Mouse (Mus musculus) liver, embryonic 14.5 days (tissue): Measurements from ENCODE around the gene Cdc42ep5. TPM values are rescaled to one million over a fixed set of nuclear protein-coding genes. Genes with fewer than 3 reads are reported as not detected.

Experiments
- ATAC-seq: fragments of 200-750 bp; cut with Nextera tagmentation; 2 replicates; pipeline ENCODE4 v1.8.0; 2017; ENCODE audit warnings: moderate number of reproducible peaks, mild to moderate bottlenecking, moderate library complexity; ENCODE audit not compliant: insufficient read depth
- DNase-seq, 3 experiments: peaks; one replicate each; pipeline ENCODE4 v3.0.0-alpha.2; 2012 to 2013; ENCODE audit warnings: low read depth in 3 of 3, low spot score in 3 of 3
- H3K27ac ChIP-seq: fragments of 300-500 bp; sonication (generic); 2 replicates; pipeline ENCODE4 v1.5.1; 2014; ENCODE audit warnings: moderate library complexity, mild to moderate bottlenecking, control low read depth, inconsistent platforms
- H3K27me3 ChIP-seq: fragments of 300-500 bp; sonication (generic); 2 replicates; pipeline ENCODE4 v1.6.1; 2014; ENCODE audit warnings: mild to moderate bottlenecking, low read length, moderate library complexity; ENCODE audit not compliant: control insufficient read depth, insufficient read depth
- H3K36me3 ChIP-seq: fragments of 300-500 bp; sonication (generic); replicated peaks from 2 replicates; pipeline ENCODE4 v1.6.1; 2014; ENCODE audit warnings: low read depth; ENCODE audit not compliant: control insufficient read depth, insufficient read depth
- H3K4me1 ChIP-seq, 2 experiments: fragments of 200-500 bp in 1 of 2; fragments of 300-500 bp in 1 of 2; sonication (generic) in 1 of 2; replicated peaks; 2 replicates each; pipeline ENCODE4 v1.6.1; 2012 to 2014; ENCODE audit warnings: antibody characterized with exemption in 1 of 2, inconsistent platforms in 1 of 2, low read length in 1 of 2; ENCODE audit not compliant: control insufficient read depth in 2 of 2, insufficient read depth in 2 of 2
- H3K4me2 ChIP-seq: fragments of 300-500 bp; sonication (generic); 2 replicates; pipeline ENCODE4 v1.6.1; 2014; ENCODE audit warnings: low read depth, mild to moderate bottlenecking, control low read depth, moderate library complexity
- H3K4me3 ChIP-seq, 2 experiments: fragments of 200-500 bp in 1 of 2; fragments of 300-500 bp in 1 of 2; sonication (generic) in 1 of 2; 2 replicates each; pipeline ENCODE4 v1.5.1; 2012 to 2014; ENCODE audit warnings: low read depth in 2 of 2, low read length in 2 of 2, mild to moderate bottlenecking in 2 of 2, control low read depth in 1 of 2, inconsistent platforms in 1 of 2, moderate library complexity in 1 of 2; ENCODE audit not compliant: insufficient read depth in 1 of 2
- H3K9ac ChIP-seq: fragments of 300-500 bp; sonication (generic); replicated peaks from 2 replicates; pipeline ENCODE4 v1.6.1; 2014; ENCODE audit warnings: mild to moderate bottlenecking, control low read depth, moderate library complexity
- H3K9me3 ChIP-seq: fragments of 300-500 bp; sonication (generic); 2 replicates; pipeline ENCODE4 v1.6.1; 2016; ENCODE audit warnings: low read length, mixed read lengths; ENCODE audit not compliant: control insufficient read depth
- CTCF ChIP-seq: IDR thresholded peaks from 2 replicates; pipeline ENCODE4 v1.5.1; 2016; ENCODE audit warnings: antibody characterized with exemption, low read depth, control low read depth
- EP300 ChIP-seq: IDR thresholded peaks from 2 replicates; pipeline ENCODE4 v1.6.1; 2016; ENCODE audit warnings: antibody characterized with exemption, low read depth
- WGBS: fragments of 180-500 bp; shearing (Covaris S2); extraction: QIAGEN DNeasy Blood & Tissue Kit; methylation state at CpG from one replicate; pipeline ENCODE4 v1.1.7; 2014; ENCODE audit not compliant: insufficient replicate concordance; 5-methylcytosine and 5-hydroxymethylcytosine counted together
- polyA plus RNA-seq, 2 experiments: library from polyadenylated mRNA; depleted of rRNA in 1 of 2; stranded (reverse) in 1 of 2; unstranded in 1 of 2; fragments of >200 nt; fragmentation: Nextera tagmentation in 1 of 2; extraction: Ambion mirVana in 1 of 2; gene quantifications; 2 replicates each; pipeline versions ENCODE4 v1.2.1 to v1.2.3; 2012 to 2014

Cdc42ep5 gene
- polyA plus RNA-seq, 2 experiments: 6.1 to 6.7 TPM

DNA sequence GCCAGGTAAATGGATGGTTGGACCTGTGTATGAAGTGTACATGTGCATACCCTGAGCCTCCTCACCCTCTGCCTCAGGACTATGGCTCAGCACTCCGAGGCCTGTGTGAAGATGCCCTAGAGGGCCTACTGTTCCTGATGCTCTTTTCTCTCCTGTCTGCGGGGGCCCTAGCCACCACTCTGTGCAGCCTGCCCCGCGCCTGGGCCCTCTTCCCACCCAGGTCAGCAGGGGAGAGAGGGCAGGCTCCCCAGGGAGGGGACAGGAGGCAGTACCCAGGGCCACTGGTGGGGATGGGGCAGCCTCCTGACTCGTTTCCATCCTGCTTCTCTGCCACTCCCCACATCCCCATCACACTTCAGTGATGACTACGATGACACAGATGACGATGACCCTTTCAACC lies 31.7 kb downstream of the Cdc42ep5 start:
- Histone ChIP-seq H3K9ac (no peak overlapping the region), H3K4me2 (no peak overlapping the region), H3K27ac (no peak overlapping the region), H3K36me3 (no peaks in the 10 kb centered on the region; the same call in 1 of the 2 replicates), H3K4me3 (no peak overlapping the region), H3K9me3 (no peaks in the 10 kb centered on the region), H3K27me3 (no peaks in the 10 kb centered on the region), H3K4me1 (peaks cover 4% of the 10 kb centered on the region in 2 experiments; a peak in 3 of 4 replicates)
- DNase-seq (no peak), ATAC-seq (no peak)
- TF ChIP-seq EP300: no peak
- no peak for TF ChIP-seq CTCF
- WGBS: 65% methylated on average over 7 of the region's 7 CpGs

DNA sequence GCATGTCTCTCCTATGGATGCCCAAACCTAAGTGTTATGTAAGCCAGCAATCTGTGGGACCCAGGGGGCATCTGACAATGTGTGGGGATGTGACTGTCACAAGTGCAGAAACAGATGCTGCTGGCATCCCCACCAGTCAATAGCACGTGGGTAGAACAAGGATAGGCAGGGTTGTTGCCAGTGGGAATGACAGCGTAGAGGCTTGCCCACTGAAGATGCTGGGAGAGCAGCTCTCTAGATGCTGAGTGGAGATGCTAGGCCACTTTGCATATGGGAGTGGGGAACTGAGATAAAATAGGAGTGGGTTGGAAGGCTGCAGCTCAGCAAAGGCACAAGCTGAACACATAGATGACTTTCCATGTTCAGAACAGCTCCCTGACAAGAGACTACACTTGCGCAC lies 32.1 kb downstream of the Cdc42ep5 start:
- Histone ChIP-seq H3K36me3 (no peaks in the 10 kb centered on the region), H3K4me3 (no peak overlapping the region), H3K4me1 (peaks cover 0 to under 1% of the 10 kb centered on the region in 2 experiments; a peak in 3 of 4 replicates), H3K9ac (no peak overlapping the region), H3K4me2 (no peak overlapping the region), H3K9me3 (no peaks in the 10 kb centered on the region), H3K27me3 (no peaks in the 10 kb centered on the region), H3K27ac (no peak overlapping the region)
- TF ChIP-seq CTCF (no peak), EP300 (no peak)
- whole genome bisulfite sequencing: 82% methylated on average over 3 of the region's 3 CpGs
- ATAC-seq: no peak
- no peak for DNase-seq

DNA sequence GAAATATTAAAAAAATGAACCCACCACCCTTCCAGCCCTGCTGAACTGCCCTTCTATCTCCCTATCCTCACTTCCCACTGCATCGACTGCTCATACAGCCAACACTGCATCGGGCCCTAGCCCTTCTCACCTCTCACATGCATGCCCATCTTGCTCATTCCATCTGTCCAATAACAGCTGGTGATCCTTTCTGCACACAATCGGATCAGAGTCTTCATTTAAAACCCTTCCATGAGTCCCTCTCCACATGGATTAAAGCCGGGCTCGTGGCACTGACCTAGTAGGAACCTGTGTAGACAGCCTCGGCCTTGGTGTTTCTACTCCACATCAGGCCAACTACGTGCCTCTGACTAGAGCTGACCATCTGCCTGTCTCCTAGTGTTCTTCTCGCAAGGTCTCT lies 32.7 kb downstream of the Cdc42ep5 start:
- no peak overlapping the region for H3K4me2 ChIP-seq
- no peaks in the 10 kb centered on the region for H3K9me3 ChIP-seq
- H3K4me3 ChIP-seq: no peak overlapping the region
- H3K36me3 ChIP-seq: no peaks in the 10 kb centered on the region
- H3K27ac ChIP-seq: no peak overlapping the region
- no peak overlapping the region for H3K9ac ChIP-seq
- 74% methylated on average over 8 of the region's 8 CpGs for WGBS
- DNase-seq (no peak), ATAC-seq (no peak)
- no peak for TF ChIP-seq EP300
- TF ChIP-seq CTCF: no peak
- H3K27me3 ChIP-seq: no peaks in the 10 kb centered on the region
- H3K4me1 ChIP-seq: no peaks in the 10 kb centered on the region; a peak in 2 of 4 replicates

DNA sequence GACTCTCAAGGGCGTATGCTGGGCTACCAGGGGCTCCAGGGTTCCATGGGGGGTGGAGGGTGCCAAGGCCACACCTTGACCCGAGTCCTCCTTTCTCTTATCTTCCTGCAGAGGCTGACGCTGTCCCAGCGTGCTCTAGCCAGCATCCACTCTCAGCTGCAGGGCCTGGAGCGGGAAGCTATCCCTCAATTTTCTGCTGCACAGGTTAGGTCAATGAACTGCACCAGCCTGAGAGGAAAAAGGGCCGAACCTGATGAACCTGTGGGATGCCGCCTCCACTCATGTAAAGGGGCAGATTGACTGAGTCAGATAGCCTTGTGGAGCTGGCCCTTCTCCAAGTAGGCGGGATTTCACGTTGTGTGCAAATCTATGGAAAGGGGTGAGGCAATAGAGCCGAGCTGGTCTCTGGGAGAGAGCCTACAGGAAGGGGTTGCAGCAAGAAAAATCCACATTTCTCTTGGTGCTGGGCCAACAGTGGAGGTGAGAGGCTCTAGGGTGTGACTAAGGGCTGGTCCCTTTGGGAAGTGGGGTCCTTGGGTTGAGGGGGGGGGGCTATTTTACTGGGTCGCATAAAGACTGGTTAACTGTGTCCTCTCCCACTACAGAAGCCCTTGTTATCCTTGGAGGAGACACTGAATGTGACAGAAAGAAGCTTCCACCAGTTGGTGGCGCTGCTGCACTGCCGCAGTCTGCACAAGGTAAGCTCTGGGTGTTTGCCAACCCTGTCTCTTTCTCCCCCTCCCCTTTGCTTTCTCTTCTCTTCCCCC lies 33.8 kb downstream of the Cdc42ep5 start:
- TF ChIP-seq CTCF: peak; percentile 94
- no peak for TF ChIP-seq EP300
- Histone ChIP-seq H3K36me3 (no peaks in the 10 kb centered on the region), H3K27ac (no peak overlapping the region), H3K4me3 (no peak overlapping the region), H3K9me3 (no peaks in the 10 kb centered on the region), H3K4me1 (no peaks in the 10 kb centered on the region; a peak in 2 of 4 replicates), H3K27me3 (no peaks in the 10 kb centered on the region), H3K9ac (no peak overlapping the region), H3K4me2 (no peak overlapping the region)
- WGBS: 27% methylated on average over 13 of the region's 13 CpGs
- DNase-seq: peak; percentile 58 to 67 (median 58)
- peak; percentile 66 for ATAC-seq

DNA sequence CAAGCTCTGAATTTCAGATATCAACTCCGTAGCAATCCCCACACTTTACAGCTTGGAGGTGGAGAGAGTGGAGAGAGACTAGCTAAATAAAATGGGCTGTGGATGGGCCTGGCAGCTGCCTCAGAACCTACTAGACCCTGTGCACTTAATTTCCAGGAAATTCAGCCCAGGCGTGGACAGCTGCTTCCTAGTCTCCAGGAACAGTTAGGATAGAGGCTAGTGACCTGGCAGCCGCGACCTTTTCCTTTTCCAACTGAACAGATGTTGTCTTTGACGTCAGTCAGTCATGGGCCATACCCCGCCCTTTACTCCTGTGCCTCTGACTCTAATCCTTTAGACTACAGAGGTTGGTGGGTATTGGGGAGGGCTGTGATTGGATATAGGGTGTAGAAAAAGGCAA lies 35.8 kb downstream of the Cdc42ep5 start:
- DNase-seq (no peak), ATAC-seq (no peak)

More for the DNA sequence above, 35.8 kb downstream of the Cdc42ep5 start:
- TF ChIP-seq EP300: no peak
- no peak for TF ChIP-seq CTCF
- no peak overlapping the region for H3K27ac ChIP-seq
- H3K9me3 ChIP-seq: no peaks in the 10 kb centered on the region
- no peaks in the 10 kb centered on the region for H3K27me3 ChIP-seq
- H3K4me2 ChIP-seq: no peak overlapping the region
- no peak overlapping the region for H3K4me3 ChIP-seq
- no peaks in the 10 kb centered on the region for H3K36me3 ChIP-seq
- H3K4me1 ChIP-seq: no peaks in the 10 kb centered on the region
- H3K9ac ChIP-seq: no peak overlapping the region
- WGBS: 47% methylated on average over 6 of the region's 6 CpGs
